ENCODE assay signal across 8 mouse cellular contexts in genomic region chr5:75150341-75150981, GRCm38 (mm10). TPM values are rescaled to one million over a fixed set of nuclear protein-coding genes. Genes with fewer than 3 reads are reported as not detected.
DNase-seq lines count a peak whose midpoint lies in the region; ATAC-seq lines count a peak whose summit lies in the region.
"Had no signal": no experiment of that assay in that cellular context is flagged by ENCODE, and none has a peak within 500 bp of the region (broad histone marks: within the 10 kb centered on the region; RNA-seq: fewer than 3 reads in every experiment).

No protein-coding gene starts in this region.

- H3K27ac ChIP-seq in heart, embryonic 11.5 days (ENCODE audit: low read depth, low read length): 0 out of 2 replicates have a peak overlapping the region, but pooled peaks have one; percentile 41
- H3K27ac ChIP-seq in limb, embryonic 13.5 days: peak overlapping the region; percentile 100

- WGBS in heart, embryonic 11.5 days (ENCODE audit: insufficient replicate concordance): under 1% methylated on average over 23 of the region's 23 CpGs
- WGBS in limb, embryonic 13.5 days: under 1% methylated on average over 23 of the region's 23 CpGs

- peaks cover 62% of the 10 kb centered on the region for H3K27me3 ChIP-seq in heart, embryonic 11.5 days (ENCODE audit: control insufficient read depth, insufficient read depth, low read length)
- 0 out of 2 replicates have a peak, but pooled peaks cover 4% of the 10 kb centered on the region for H3K27me3 ChIP-seq in limb, embryonic 13.5 days

- peak overlapping the region; percentile 70 for H3K4me2 ChIP-seq in heart, embryonic 11.5 days
- peak overlapping the region; percentile 80 for H3K4me2 ChIP-seq in limb, embryonic 13.5 days (replicated peaks)

- no peaks in the 10 kb centered on the region for H3K9me3 ChIP-seq in heart, embryonic 11.5 days (replicated peaks; ENCODE audit: control insufficient read depth, low read length)
- H3K9me3 ChIP-seq in limb, embryonic 13.5 days: no peaks in the 10 kb centered on the region

- ATAC-seq in heart, embryonic 11.5 days (replicated peaks; ENCODE audit: insufficient number of reproducible peaks, low FRiP score, low TSS enrichment): no peak
- ATAC-seq in limb, embryonic 13.5 days (ENCODE audit: low FRiP score, low read depth): peak; percentile 51

- H3K9ac ChIP-seq in heart, embryonic 11.5 days (ENCODE audit: low read depth, low read length): no peak overlapping the region
- H3K9ac ChIP-seq in limb, embryonic 13.5 days: peak overlapping the region; percentile 69

- peak overlapping the region; percentile 62 for H3K4me3 ChIP-seq in heart, embryonic 11.5 days (ENCODE audit: low read depth, low read length)
- peak overlapping the region; percentile 86 for H3K4me3 ChIP-seq in limb, embryonic 13.5 days

- peaks cover 25% of the 10 kb centered on the region for H3K4me1 ChIP-seq in heart, embryonic 11.5 days (ENCODE audit: control insufficient read depth, insufficient read depth, low read length)
- H3K4me1 ChIP-seq in limb, embryonic 13.5 days: peaks cover 37% of the 10 kb centered on the region

- no peaks in the 10 kb centered on the region for H3K36me3 ChIP-seq in heart, embryonic 11.5 days (ENCODE audit: control insufficient read depth, insufficient read depth, low read length)
- H3K36me3 ChIP-seq in limb, embryonic 13.5 days: no peaks in the 10 kb centered on the region

- DNase-seq in ES-CJ7 (ENCODE audit: low read depth, low spot score) (peak; percentile 27), NIH3T3 (ENCODE audit: low read depth) (peak; percentile 78)
- DNase-seq in adrenal gland, postnatal 14 days: no peak
- DNase-seq in cerebellum, adult 18-20 months: no peak
- no peak for DNase-seq in T-cell, adult 2 months (ENCODE audit: low spot score)

RNA-seq across cellular contexts. Expression of gene Pdgfra, which starts 1.6 kb away (rescaled TPM):
- polyA plus RNA-seq in heart, embryonic 11.5 days (2014; fragmentation: Nextera tagmentation; extraction: Ambion mirVana): 28.0 and 37.4 TPM in 2 replicates
- polyA plus RNA-seq in limb, embryonic 13.5 days (2015; fragmentation: Nextera tagmentation; extraction: Ambion mirVana): 120 and 137 TPM in 2 replicates
- total RNA-seq in adrenal gland, postnatal 14 days (2021): 26.8 and 33.8 TPM in 2 replicates
- total RNA-seq: granulocyte monocyte progenitor cell, adult 5-6 weeks had no signal

Comparison
In these comparisons a context has a peak if more than half of its experiments do, and no peak if none do; other contexts are left out.
1. DNase-seq: peak in ES-CJ7 (single experiment) and NIH3T3 (single experiment); none in adrenal gland, postnatal 14 days (single experiment), cerebellum, adult 18-20 months (0 of 2) and T-cell, adult 2 months (single experiment).